Mouse (Mus musculus): ENCODE results near the gene Klf12. TPM values are rescaled to one million over a fixed set of nuclear protein-coding genes. Genes with fewer than 3 reads are reported as not detected.

The Klf12 gene
- total and polyA plus RNA-seq, 2 experiments from 2014 or later, result 26.7 to 61.1 TPM

GRCm38 (mm10) chr14:100197199-100197598 lies 87.3 kb downstream of the Klf12 start:
- no peak for ATAC-seq (ENCODE audit: low FRiP score)
- no peak for TF ChIP-seq CTCF (IDR thresholded peaks at IDR 0.05)

GRCm38 (mm10) chr14:100189490-100190197 lies 94.8 kb downstream of the Klf12 start:
- no peaks in the 10 kb centered on the region for H3K4me1 ChIP-seq (ENCODE audit: insufficient read depth, low read length)
- ATAC-seq (ENCODE audit: low FRiP score), result no peak
- no peaks in the 10 kb centered on the region for H3K27me3 ChIP-seq (ENCODE audit: insufficient read depth, low read length)
- no peaks in the 10 kb centered on the region for H3K9me3 ChIP-seq (ENCODE audit: low read length)
- no peak overlapping the region for H3K27ac ChIP-seq (ENCODE audit: low read depth, low read length)
- DNase-seq (ENCODE audit: low spot score), result no peak
- no peak for TF ChIP-seq CTCF (IDR thresholded peaks at IDR 0.05)
- WGBS, result 81% methylated on average over 11 of the region's 11 CpGs
- H3K9ac ChIP-seq (replicated peaks; ENCODE audit: low read length, poor library complexity, severe bottlenecking), result no peak overlapping the region
- H3K36me3 ChIP-seq (ENCODE audit: insufficient read depth, low read length), result no peaks in the 10 kb centered on the region
- no peak overlapping the region for H3K4me2 ChIP-seq (ENCODE audit: low read depth, low read length, poor library complexity, severe bottlenecking)
- H3K4me3 ChIP-seq (ENCODE audit: low read depth, low read length), result no peak overlapping the region

More at GRCm38 (mm10) chr14:100197199-100197598, 87.3 kb downstream of the Klf12 start:
- Histone ChIP-seq H3K27me3 (ENCODE audit: insufficient read depth, low read length) (no peaks in the 10 kb centered on the region), H3K4me2 (ENCODE audit: low read depth, low read length, poor library complexity, severe bottlenecking) (no peak overlapping the region), H3K9ac (replicated peaks; ENCODE audit: low read length, poor library complexity, severe bottlenecking) (no peak overlapping the region), H3K4me1 (ENCODE audit: insufficient read depth, low read length) (no peaks in the 10 kb centered on the region), H3K9me3 (ENCODE audit: low read length) (no peaks in the 10 kb centered on the region), H3K36me3 (ENCODE audit: insufficient read depth, low read length) (no peaks in the 10 kb centered on the region; the same call in 1 of the 2 replicates), H3K27ac (ENCODE audit: low read depth, low read length) (no peak overlapping the region), H3K4me3 (ENCODE audit: low read depth, low read length) (no peak overlapping the region)
- no peak for DNase-seq (ENCODE audit: low spot score)
- WGBS, result 98% methylated on average over 8 of the region's 8 CpGs

- no peak overlapping the region for H3K4me3 ChIP-seq (ENCODE audit: low read depth, low read length)
- no peaks in the 10 kb centered on the region for H3K4me1 ChIP-seq (ENCODE audit: insufficient read depth, low read length)
- H3K27ac ChIP-seq (ENCODE audit: low read depth, low read length), result no peak overlapping the region
- no peak overlapping the region for H3K9ac ChIP-seq (replicated peaks; ENCODE audit: low read length, poor library complexity, severe bottlenecking)
- TF ChIP-seq CTCF (IDR thresholded peaks at IDR 0.05), result no peak
- H3K27me3 ChIP-seq (ENCODE audit: insufficient read depth, low read length), result no peaks in the 10 kb centered on the region
- ATAC-seq (ENCODE audit: low FRiP score), result no peak
- H3K4me2 ChIP-seq (ENCODE audit: low read depth, low read length, poor library complexity, severe bottlenecking), result no peak overlapping the region
- H3K9me3 ChIP-seq (ENCODE audit: low read length), result no peaks in the 10 kb centered on the region
- 40% methylated on average over 3 of the region's 3 CpGs for WGBS
- no peak for DNase-seq (ENCODE audit: low spot score)
- H3K36me3 ChIP-seq (ENCODE audit: insufficient read depth, low read length), result no peaks in the 10 kb centered on the region
Observed at GRCm38 (mm10) chr14:100187372-100187771, 97.1 kb downstream of the Klf12 start.

- Histone ChIP-seq H3K9ac (replicated peaks; ENCODE audit: low read length, poor library complexity, severe bottlenecking) (no peak overlapping the region), H3K36me3 (ENCODE audit: insufficient read depth, low read length) (no peaks in the 10 kb centered on the region), H3K4me3 (ENCODE audit: low read depth, low read length) (no peak overlapping the region), H3K27ac (ENCODE audit: low read depth, low read length) (no peak overlapping the region), H3K4me2 (ENCODE audit: low read depth, low read length, poor library complexity, severe bottlenecking) (no peak overlapping the region), H3K27me3 (ENCODE audit: insufficient read depth, low read length) (no peaks in the 10 kb centered on the region), H3K4me1 (ENCODE audit: insufficient read depth, low read length) (peaks cover 4% of the 10 kb centered on the region; the same call in 1 of the 2 replicates), H3K9me3 (ENCODE audit: low read length) (no peaks in the 10 kb centered on the region)
- TF ChIP-seq CTCF (IDR thresholded peaks at IDR 0.05), result peak; percentile 45
- WGBS, result 84% methylated on average over 3 of the region's 3 CpGs
- DNase-seq (ENCODE audit: low spot score), result no peak
- no peak for ATAC-seq (ENCODE audit: low FRiP score)
Observed at GRCm38 (mm10) chr14:100177796-100178195, 106.7 kb downstream of the Klf12 start.

DNA sequence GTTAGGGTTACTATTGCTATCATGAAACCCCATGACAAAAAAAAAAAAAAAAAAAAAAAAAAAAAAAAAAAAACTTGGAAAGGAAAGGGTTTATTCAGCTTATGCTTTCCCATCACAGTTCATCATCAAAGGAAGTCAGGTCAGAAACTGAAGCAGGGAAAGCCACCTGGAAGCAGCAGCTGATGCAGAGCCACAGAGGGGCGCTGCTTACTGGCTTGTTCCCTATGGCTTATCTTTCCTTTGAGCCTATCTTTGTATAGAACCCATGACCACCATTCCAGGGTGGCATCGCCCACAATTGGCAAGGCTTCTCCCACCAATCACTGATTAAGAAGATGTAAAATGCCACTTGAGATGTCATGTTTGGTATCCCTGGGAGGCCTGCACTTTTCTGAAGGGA lies 119.4 kb downstream of the Klf12 start:
- H3K9me3 ChIP-seq (ENCODE audit: low read length), result no peaks in the 10 kb centered on the region
- H3K9ac ChIP-seq (replicated peaks; ENCODE audit: low read length, poor library complexity, severe bottlenecking), result no peak overlapping the region
- H3K4me2 ChIP-seq (ENCODE audit: low read depth, low read length, poor library complexity, severe bottlenecking), result no peak overlapping the region
- H3K27ac ChIP-seq (ENCODE audit: low read depth, low read length), result no peak overlapping the region
- no peaks in the 10 kb centered on the region for H3K27me3 ChIP-seq (ENCODE audit: insufficient read depth, low read length)
- TF ChIP-seq CTCF (IDR thresholded peaks at IDR 0.05), result no peak
- H3K4me1 ChIP-seq (ENCODE audit: insufficient read depth, low read length), result no peaks in the 10 kb centered on the region; the same call in 1 of the 2 replicates
- H3K36me3 ChIP-seq (ENCODE audit: insufficient read depth, low read length), result no peaks in the 10 kb centered on the region
- DNase-seq (ENCODE audit: low spot score) (no peak), ATAC-seq (ENCODE audit: low FRiP score) (no peak)
- 98% methylated on average over 2 of the region's 2 CpGs for WGBS
- no peak overlapping the region for H3K4me3 ChIP-seq (ENCODE audit: low read depth, low read length)

DNA sequence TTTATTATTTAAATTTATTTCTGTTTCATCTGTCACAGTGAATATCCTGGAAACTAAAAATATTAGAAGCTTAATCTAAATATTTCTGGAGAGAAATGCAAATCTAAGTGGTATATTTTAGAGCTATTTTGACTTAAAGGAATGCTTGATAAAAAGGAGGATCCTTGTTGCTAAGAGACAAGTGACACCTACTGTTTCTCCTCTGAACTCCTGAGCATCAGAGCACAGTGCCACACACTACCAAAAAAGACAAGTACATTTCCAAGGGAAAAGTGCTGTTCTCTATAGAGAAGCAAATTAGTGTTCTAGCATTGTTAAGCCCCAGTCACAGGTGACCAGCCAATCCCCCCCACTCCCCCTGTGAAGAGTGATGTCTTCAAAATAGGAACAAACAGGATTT lies 127.8 kb downstream of the Klf12 start:
- no peak for ATAC-seq (ENCODE audit: low FRiP score)
- Histone ChIP-seq H3K27ac (ENCODE audit: low read depth, low read length) (no peak overlapping the region), H3K27me3 (ENCODE audit: insufficient read depth, low read length) (no peaks in the 10 kb centered on the region), H3K4me2 (ENCODE audit: low read depth, low read length, poor library complexity, severe bottlenecking) (no peak overlapping the region), H3K36me3 (ENCODE audit: insufficient read depth, low read length) (no peaks in the 10 kb centered on the region), H3K9ac (replicated peaks; ENCODE audit: low read length, poor library complexity, severe bottlenecking) (no peak overlapping the region), H3K4me3 (ENCODE audit: low read depth, low read length) (no peak overlapping the region), H3K9me3 (ENCODE audit: low read length) (no peaks in the 10 kb centered on the region), H3K4me1 (ENCODE audit: insufficient read depth, low read length) (0 out of 2 replicates have a peak, but pooled peaks cover 3% of the 10 kb centered on the region)
- DNase-seq (ENCODE audit: low spot score), result no peak
- peak; percentile 55 for TF ChIP-seq CTCF (IDR thresholded peaks at IDR 0.05)
